Mouse (Mus musculus): Measurements from ENCODE around the gene Tcf23. TPM values are rescaled to one million over a fixed set of nuclear protein-coding genes. Genes with fewer than 3 reads are reported as not detected.

Tcf23 gene
- under 1 TPM; 0.10 to 0.13 TPM for total RNA-seq (2021)

DNA sequence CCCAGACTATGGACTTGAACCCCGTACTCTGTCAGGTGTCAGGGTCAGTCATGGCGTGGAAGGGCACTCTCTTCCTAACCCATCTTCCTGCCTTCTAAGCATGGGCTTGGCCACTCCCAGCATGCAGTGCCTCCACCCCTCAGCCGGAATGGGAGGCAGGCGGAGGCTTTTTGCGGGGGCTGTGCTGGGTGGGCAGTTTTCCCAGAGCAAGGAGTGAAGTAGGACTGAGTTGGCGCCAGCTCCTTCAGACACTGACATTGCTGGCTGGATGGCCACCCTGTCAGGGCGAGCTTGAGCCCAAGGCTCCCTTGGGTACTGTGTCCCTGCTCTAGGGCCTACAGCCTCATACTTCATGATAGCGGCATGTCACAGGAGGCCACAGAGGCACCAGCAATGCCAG, at the start of gene Tcf23:
Gene Tcf23, plus strand, starts transcription at position 247 of the 400 bp plus-strand sequence.
- no peak for DNase-seq

GRCm38 (mm10) chr5:30918691-30919090, 49.8 kb upstream of the Tcf23 start:
- DNase-seq = no peak

- no peak for DNase-seq
These were observed 48.4 kb upstream of the Tcf23 start for GRCm38 (mm10) chr5:30919831-30920614.

DNA sequence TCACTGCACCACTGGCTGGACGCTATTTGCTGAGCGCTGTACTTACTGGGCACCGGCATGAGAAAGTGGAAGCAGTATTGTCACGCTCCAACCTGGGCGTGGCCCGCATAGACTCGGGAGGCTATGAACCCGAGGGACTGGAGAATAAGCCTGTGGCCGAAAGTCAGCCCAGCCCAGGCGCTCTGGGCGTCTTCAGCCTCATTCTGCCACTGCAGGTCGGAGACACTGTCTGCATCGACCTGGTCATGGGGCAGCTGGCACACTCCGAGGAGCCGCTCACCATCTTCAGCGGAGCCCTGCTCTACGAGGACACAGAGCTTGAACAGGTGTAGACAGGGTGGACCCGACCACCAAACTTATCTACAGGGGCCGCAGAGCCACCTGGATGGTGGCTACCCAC, 47.8 kb upstream of the Tcf23 start:
- no peak for DNase-seq

- DNase-seq = peak; percentile 78 to 81
These were observed 47.0 kb upstream of the Tcf23 start, which contains the start of gene Khk for GRCm38 (mm10) chr5:30921256-30922033. TSS of gene Khk (plus strand) at chr5:30921431.

DNA sequence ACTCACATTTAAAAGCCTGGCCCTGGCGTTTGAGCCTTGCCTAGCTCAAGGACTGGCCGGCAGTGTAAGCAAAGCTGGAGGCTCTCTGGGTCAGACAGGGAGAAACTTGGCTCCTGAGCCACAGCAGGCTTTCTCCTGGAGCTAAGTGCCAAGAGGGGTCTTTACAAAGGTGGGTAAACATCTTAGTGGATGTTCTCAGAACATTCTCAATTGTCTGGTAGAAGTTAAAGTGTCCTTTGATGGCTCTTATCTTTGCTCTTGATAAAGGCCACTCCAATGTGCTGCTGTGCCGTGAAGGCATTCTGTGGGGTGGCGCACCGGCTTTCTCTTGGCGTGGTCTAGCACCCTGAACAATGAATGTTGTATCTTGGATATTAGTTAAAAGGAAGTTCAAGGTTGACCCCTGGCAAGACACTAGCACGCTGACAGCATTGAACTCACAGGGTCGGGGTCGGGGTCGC, 45.9 kb upstream of the Tcf23 start:
- no peak for DNase-seq

DNA sequence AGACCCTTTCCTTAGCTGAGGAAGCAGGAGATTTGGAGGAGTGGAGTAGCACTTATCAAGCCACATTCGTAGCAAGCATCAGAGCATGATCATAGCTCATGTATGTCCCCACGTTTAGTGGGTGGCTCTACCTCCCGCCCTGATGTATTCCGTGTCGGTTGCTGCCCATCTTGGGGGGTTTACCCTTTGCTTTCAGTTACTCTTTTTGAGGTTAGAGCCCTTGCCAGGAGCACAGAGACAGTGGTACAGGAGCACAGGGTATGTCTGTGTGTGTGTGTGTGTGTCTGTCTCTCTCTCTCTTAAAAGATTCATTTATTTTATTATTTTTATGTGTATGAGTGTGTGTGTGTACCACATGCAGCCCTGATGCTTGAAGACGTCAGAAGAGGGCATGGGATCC, 45.3 kb upstream of the Tcf23 start:
- no peak for DNase-seq

DNA sequence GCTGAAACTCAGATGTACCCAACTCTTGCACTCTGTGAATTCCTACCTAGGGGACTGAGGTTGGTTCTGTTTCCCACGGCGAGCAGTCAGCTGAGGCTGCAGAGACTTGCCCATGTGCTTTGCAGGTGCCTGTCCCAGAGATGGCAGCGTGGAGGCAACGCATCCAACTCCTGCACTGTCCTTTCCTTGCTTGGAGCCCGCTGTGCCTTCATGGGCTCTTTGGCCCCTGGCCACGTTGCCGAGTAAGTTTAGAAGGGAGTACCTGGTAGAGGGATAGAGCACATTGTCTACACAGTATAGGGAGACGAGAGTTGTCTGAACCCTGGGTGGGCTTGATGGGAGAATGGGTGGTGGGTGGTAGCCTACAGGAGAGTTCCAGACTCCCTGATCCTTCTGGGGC, 43.8 kb upstream of the Tcf23 start:
- DNase-seq = no peak

DNA sequence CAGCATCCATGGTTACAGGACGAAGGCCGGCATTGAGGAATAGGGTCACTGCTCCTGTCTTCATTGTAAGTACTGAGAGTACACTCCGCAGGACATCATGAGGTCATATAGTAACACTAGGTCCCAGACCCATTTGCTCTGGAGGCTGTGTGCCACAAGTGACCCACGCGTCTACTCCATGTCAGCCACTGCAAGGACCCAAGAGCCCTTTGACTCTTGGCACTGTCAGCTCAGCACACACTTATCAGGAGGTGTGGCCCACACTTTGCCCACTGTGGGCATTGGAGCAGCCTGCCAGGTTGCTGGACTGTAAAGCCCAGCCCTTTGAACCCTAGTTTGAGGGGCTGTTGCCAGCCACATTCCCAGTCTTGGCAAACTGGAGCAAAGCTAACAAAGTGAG, 43.2 kb upstream of the Tcf23 start:
- no peak for DNase-seq

GRCm38 (mm10) chr5:30926073-30926472, 42.4 kb upstream of the Tcf23 start:
- no peak for DNase-seq

GRCm38 (mm10) chr5:30927945-30928529, 40.4 kb upstream of the Tcf23 start:
- peak; percentile 44 to 47 for DNase-seq

DNA sequence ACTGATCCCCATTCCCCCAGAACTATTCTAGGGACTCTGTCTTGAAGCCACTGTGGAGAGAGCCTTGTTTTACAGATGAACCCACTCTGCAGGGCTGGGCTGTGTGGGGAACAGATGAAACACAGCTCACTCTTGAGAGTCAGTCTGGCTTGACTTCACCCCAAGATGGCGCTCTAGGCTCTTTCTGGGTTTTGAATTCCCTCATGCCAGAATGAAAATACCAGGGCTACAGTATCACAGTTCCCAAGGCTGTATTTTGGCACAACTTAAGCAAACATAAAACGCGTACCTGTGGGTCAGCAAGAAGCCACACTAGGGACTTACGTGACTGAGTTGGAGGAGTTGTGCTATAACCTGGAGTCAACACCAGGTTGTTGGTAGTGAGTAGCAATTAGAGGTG, 38.3 kb upstream of the Tcf23 start:
- DNase-seq = peak; percentile 66 to 71

- no peak for DNase-seq
These were observed 37.6 kb upstream of the Tcf23 start for GRCm38 (mm10) chr5:30930846-30931245.

DNA sequence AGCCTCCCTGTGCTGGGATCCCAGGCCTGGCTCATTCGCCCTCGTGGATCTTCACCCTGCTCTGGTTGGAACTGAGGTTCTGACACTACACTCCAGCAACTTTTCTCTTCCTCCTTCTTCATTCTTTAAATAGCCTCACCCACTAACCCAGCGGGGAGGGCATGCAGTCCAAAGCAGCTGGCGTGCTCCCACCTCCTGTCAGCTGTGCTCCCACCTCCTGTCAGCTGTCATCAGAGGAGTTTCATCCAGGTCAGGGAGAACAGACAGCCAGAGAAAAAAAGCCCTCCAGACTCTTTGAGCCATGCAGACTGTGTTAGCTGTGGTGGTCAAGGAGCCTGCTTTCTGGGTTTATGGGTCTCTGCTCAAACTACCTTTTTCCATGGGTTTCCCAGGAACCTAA, 37.1 kb upstream of the Tcf23 start:
- DNase-seq = no peak

DNA sequence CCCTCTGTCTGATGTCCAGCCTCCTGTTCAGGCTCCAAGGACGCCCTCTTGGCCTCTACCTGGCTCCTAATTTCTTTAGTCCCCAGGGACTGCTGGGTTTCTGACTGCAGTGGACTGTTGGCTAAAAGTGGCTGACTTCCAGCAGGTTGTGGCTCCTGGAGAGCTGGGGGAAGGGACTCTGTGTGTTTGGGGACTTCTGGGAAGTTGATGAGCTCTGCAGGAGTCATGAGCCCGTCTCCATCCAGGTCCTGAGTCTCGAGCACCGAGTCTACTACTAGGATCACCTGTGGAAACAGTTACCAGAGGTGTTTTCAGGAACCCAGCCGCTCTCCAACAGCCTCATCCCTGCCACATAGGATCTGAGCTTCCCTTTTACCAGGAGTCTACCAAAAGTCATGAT, 34.8 kb upstream of the Tcf23 start:
- DNase-seq = no peak

DNA sequence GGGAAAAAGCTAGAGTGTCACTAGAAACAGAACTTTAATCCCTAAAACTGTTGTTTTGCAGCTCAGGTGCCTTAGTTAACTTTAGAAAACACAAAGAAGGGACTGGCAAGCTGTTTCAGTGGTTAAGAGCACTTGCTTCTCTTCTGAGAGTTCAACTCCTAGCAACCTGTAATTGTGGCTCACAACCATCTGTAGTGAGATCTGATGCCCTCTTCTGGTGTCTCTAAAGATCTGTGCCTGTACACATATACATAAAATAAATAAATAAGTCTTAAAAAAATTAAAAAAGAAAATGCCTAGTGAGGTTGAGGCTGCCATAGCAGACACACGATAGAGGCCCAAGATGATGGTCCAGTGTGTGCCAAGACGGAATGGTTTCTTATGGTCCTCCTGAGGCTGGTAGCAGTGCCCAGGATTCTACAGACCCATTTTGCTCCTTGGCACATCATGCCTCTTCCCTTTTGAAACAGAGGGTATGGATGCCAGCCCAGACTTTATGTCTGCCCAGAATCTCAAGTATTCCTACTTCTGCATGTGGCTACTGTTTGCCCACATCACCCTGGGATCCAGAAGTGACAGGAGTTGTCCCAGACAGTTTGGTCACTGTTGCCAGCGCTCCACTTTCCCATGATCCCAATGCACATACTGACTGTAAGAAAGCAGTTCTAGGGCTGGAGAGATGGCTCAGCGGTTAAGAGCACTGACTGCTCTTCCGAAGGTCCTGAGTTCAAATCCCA, 33.6 kb upstream of the Tcf23 start:
- DNase-seq = no peak

DNA sequence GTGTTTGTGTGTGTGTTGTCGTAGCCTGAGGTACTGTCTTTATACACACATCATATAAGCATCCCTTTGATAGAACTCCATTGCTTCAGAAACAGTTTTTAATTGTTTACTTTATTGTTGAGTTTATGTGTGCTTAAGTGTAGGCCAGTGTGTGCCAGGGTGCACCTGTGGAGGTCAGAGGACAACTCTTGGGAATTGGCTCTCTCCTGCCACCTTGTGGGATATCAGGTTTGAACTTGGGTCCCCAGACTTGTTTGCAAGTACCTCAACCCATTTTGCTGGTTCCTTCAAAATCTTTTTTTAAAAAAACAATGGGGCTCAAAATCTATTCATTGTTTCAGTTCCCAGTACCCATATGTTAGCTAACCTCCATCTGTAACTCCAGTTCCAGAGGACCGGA, 25.5 kb upstream of the Tcf23 start:
- no peak for DNase-seq

DNA sequence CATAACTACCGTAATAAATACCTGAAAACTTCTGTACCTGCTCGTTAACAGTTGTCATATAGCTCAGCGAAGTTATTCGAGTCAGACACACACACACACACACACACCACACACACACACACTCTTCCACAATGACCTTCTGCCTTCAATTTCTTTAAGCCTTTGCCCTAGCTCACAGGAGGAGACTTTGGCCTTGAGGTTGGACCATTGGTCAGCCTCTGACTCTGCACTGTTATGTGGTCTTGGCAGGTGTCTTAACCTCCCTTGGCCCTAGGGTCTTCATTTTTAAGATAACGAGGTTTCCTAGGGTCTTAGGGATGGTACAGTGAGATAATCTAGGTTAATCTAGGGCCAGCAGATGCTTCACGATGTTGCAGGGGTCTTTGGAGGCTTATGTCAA, 24.1 kb upstream of the Tcf23 start:
- DNase-seq = no peak

- DNase-seq = peak; percentile 62 to 68
These were observed 23.3 kb upstream of the Tcf23 start, which contains the start of gene Cgref1 for GRCm38 (mm10) chr5:30944956-30945781. TSS of gene Cgref1 (minus strand) at chr5:30945591.

DNA sequence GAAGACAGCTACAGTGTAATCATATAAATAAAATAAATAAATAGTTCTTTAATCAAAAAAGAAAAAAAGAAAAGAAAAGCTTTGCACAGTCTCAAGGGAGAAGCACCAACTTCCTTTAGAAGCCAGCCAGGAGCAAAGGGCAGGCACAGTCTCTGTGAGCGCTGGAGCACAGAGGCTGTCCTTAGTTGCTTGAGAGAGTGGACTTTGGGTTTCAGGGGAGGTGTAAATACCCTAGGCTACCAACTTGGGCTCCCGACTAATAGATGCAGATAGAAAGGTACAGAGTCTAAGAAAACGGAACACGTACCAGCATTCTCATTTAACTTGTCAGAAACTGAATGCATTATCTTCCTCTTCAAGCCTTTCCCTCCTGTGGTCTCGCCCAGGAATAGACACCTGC, 19.8 kb upstream of the Tcf23 start:
- no peak for DNase-seq

GRCm38 (mm10) chr5:30949654-30950326, 18.7 kb upstream of the Tcf23 start:
- DNase-seq = peak; percentile 91 to 92

Measured in layer of hippocampus, postnatal 36 days (tissue).